Mouse (Mus musculus) liver, adult 2 months (tissue): Measurements from ENCODE around the gene Sel1l.
A peak's percentile ranks its signal among the peaks of the same experiment; 100 is the strongest.

ENCODE experiments used
- CTCF ChIP-seq: fragments of 200-500 bp; IDR thresholded peaks from 2 replicates; pipeline ENCODE4 v1.5.1; 2011; ENCODE audit warnings: low read depth, low read length, control low read depth
- POLR2A ChIP-seq: fragments of 200-500 bp; IDR thresholded peaks from 2 replicates; pipeline ENCODE4 v1.6.1; 2011; ENCODE audit warnings: low read length, control low read depth; ENCODE audit not compliant: insufficient read depth; ENCODE audit errors: extremely low read depth

DNA sequence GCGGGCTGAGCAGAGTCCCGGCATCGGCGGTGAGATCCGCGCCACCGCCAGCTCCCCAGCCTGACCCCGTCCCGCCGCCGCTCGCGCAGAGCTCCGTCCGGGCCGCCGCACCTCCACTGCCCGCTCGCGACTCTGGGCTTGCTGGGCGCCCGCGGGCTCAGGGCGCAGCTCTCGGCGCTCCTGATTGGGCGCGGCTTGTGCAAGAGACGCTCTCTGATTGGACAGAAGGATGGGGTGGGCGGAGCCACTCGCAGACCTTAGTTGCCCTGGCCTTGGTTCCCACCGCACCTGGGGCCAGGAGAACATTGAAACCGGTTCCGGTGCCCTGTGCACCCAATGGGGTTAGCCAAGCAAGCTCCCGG, 70.0 kb downstream of the Sel1l start:
- TF ChIP-seq CTCF (no peak), POLR2A (peak; percentile 86)
